Mouse (Mus musculus) gastrocnemius, adult 2 months (tissue): Measurements from ENCODE around the gene Sos2. TPM values are rescaled to one million over a fixed set of nuclear protein-coding genes. Genes with fewer than 3 reads are reported as not detected.

Experiments
- DNase-seq: peaks from one replicate; pipeline ENCODE4 v3.0.0; 2022
- H3K27ac ChIP-seq: fragments of 200-600 bp; 2 replicates; pipeline ENCODE4 v1.8.1; 2022; ENCODE audit warnings: mild to moderate bottlenecking
- H3K4me3 ChIP-seq: fragments of 200-600 bp; 2 replicates; pipeline ENCODE4 v1.8.1; 2022; ENCODE audit warnings: mild to moderate bottlenecking, moderate library complexity
- CTCF ChIP-seq: fragments of 200-600 bp; IDR thresholded peaks from 2 replicates; pipeline ENCODE4 v1.8.1; 2022; ENCODE audit warnings: antibody characterized with exemption, mild to moderate bottlenecking, moderate library complexity
- intact Hi-C: fragments of 180-260 bp; cut with DNase I; formaldehyde crosslinking; loops from one replicate; pipeline ENCODE4 v1.15.1; 2025
- microRNA-seq: library from miRNA; unstranded; fragments of <30 nt; microRNA quantifications from one replicate; pipeline ENCODE4 v1.2.0, GENCODE M21; 2021
- total RNA-seq, 2 experiments: library from RNA; stranded (reverse); gene quantifications; 2 replicates each; pipeline ENCODE4 v1.2.3; 2021

The Sos2 gene
- total RNA-seq, 2 experiments from 2014 or later: 45.1 to 55.4 TPM

DNA sequence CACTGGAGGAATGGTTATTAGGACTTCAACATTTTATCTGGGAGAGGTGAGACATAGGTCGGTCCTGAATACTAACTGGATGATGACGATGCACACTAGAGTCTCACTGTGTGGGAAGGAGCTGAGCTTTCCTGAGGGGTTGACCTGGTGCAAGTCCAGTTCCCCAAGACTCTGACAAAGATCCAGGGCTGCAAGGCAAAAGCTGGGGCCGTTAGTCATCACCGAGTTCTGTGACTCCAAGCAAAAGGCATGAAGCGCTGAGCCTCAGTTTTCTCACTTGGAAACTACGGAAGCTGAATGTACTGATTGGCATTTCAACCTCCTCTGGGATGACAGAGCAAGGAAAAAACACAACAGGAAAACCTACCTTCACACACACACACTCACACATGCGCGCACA is 139.3 kb downstream of the Sos2 start:
- intact Hi-C loops: no loop called here
- TF ChIP-seq CTCF: no peak
- DNase-seq: no peak
- no peak overlapping the region for H3K27ac ChIP-seq
- H3K4me3 ChIP-seq: no peak overlapping the region

DNA sequence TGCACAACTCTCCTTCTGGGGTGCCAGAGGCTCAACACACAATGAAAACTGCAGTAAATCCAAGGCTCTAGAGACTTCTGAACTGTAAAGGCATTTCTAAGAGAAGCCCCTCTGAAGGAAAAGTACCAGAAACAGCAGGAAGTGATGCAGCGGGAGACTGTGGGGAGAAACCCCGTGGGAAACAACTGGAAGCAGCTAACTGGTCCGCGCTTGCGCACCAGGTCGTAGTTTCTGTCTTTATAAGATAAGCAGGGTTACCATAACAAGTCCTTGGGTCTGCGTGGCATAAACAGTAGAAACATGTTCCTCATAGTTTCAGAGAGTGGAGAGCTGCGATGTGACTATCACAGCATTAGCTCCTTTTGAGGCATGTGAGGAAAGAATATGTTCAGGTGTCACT is 140.0 kb downstream of the Sos2 start:
- no peak for DNase-seq
- Histone ChIP-seq H3K4me3 (no peak overlapping the region), H3K27ac (0 out of 2 replicates have a peak overlapping the region, but pooled peaks have one; percentile 8)
- no peak for TF ChIP-seq CTCF
- intact Hi-C loops: no loop called here

DNA sequence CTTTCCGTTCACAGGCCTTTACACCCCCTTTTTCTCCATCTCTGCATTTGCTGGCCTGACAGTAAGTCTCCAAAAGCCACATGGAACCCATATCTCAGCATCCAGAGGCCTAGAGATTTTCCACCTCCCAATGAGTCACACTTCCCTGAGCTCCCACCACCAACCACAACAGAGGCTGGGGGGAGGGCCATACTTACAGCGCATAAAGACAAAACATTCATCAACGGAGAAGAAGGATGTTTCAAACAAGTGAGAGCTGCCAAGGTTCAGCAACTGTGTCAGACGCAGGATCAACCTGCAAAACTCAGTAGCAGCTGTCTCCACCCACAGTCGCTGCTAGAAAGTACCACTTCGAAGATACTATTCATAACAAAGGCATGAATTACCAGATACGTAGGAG is 142.3 kb downstream of the Sos2 start:
- no peak for DNase-seq
- intact Hi-C loops: loop anchor here (5.0 kb wide), 1 partner anchor 62 kb away; no protein-coding TSS in a partner anchor
- Histone ChIP-seq H3K27ac (peak overlapping the region; percentile 94; the same call in 1 of the 2 replicates), H3K4me3 (no peak overlapping the region)
- no peak for TF ChIP-seq CTCF

DNA sequence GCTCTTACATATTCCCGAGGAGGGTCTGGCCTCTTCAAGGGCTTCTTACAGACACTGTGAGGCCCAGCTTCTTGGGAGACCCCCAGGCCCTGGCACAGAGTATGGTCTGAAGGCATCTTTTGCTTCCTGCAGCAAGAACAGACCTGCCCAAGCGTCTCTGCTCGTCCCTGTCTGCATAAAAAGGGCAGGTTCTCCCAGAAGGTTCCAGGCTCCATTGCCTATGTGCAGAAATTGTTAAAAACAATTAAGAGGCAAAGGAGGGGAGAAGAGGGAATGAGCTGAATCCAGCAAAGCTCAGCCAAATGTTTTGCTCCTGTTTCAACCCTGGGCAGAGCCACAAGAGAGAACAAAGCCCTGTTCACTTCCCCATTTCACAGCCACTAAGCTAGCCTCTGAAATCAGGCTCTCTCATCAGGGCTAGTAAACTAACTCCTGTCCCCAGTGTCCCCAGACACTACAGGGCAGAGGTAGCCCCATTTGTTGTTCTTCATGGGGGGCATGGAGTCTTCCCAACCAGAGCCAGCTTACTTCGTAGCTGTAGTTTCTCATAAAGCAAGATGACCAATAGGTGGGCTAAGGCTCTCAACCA is 143.2 kb downstream of the Sos2 start:
- Histone ChIP-seq H3K27ac (peak overlapping the region; percentile 94), H3K4me3 (peak overlapping the region; percentile 72)
- no peak for TF ChIP-seq CTCF
- intact Hi-C loops: loop anchor here (5.0 kb wide), 1 partner anchor 61 kb away; no protein-coding TSS in a partner anchor
- DNase-seq: no peak

DNA sequence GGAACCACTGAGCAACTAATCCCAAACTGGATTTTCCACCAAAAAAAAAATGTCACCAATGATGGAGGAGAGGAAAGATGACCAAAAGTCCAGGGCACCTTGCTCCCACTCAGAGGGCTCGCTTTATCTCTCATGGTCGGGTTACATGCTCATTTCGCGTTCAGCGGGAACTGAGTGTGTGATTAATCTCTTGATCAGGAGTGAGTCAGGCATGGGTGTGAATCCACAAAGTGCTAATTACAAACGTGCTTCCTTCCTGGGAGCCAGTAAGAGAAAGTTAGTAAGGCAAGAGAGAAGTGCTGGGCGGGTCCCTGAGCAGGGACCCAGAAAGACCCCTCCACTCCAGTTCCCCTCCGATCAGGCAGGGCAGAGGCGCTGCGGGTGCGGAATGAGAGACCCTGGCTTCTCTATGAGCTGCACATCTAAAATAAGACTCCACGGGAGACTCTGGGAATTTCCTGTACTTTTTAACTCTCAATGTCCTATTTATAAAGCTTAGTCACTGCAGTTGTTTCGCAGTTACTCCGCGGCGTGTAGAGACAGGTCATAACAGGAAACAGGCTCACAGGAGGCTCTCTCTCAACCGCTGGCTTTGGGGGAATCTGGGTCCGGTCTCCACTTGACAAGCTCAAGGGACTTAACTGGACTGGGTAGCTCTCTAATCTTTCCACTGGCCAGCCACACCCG is 143.8 kb downstream of the Sos2 start:
- DNase-seq: peak; percentile 64
- Histone ChIP-seq H3K27ac (peak overlapping the region; percentile 94), H3K4me3 (peak overlapping the region; percentile 72)
- no peak for TF ChIP-seq CTCF
- intact Hi-C loops: loop anchor here (5.0 kb wide), 1 partner anchor 61 kb away; no protein-coding TSS in a partner anchor

DNA sequence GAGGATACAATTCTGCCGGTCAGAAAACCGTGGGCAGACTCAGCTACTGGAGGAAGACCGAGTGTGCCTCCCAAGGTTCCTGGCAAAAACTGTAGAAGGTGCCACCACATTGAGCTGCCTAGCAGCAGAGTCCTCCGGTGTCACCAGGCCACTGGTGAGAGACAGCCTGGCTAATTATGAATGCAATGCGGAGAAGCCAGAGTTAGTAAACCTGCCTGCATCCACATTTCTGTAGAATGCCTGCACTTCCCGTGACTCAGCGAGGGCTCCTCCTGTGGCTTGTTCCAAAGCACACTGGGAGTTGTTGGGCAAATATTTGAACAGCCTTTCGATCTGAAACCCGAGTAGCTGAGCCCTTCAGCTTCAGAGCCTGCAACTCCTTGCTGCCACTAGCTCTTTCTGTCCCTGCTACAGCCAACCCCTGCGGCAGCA is 144.4 kb downstream of the Sos2 start:
- intact Hi-C loops: loop anchor here (5.0 kb wide), 1 partner anchor 60 kb away; no protein-coding TSS in a partner anchor
- DNase-seq: peak; percentile 67
- TF ChIP-seq CTCF: peak; percentile 13; the same call in 1 of the 2 replicates
- H3K27ac ChIP-seq: peak overlapping the region; percentile 94
- H3K4me3 ChIP-seq: peak overlapping the region; percentile 72

DNA sequence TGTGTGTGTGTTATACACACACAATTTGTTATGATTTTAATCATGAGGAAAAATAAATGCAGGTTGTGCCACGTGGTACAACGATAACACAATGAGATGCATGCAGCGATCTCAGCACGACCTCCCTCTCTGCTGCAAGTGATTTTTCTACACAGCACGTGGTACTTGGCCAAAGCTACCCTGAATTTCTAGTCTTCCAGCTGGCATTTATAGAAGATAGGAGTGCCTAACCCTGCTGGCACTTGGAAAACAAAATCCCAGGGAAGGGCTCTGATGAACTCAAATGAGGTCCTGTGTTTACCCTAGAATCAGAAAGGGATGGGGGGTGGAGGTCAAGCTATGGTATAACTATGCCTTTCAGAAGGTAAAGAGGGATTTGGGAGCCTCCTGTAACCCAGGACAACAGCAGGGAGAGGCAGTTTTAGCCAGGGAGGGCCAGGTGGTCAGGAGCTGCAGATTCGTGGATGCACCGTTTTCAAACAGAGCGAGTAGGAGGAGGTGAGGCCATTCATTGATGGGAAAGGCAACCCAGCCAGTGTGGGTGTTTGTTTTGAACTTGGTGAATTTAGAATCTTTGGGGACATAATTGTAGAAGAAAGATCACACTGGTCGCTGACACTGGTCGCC is 144.9 kb downstream of the Sos2 start:
- intact Hi-C loops: loop anchor here (5.0 kb wide), 1 partner anchor 59 kb away; no protein-coding TSS in a partner anchor
- no peak for DNase-seq
- H3K4me3 ChIP-seq: peak overlapping the region; percentile 72
- H3K27ac ChIP-seq: peak overlapping the region; percentile 94
- no peak for TF ChIP-seq CTCF

Small RNAs within 50 kb of the gene (microRNA-seq; reads per million reads assigned to microRNA genes)
- gene Gm23018: not detected

Other genes starting within 250 kb of the Sos2 start
- 1 to 10 TPM; 3.5 to 3.7 TPM for gene Vcpkmt, start 98.8 kb downstream of the Sos2 start, total RNA-seq
- 10 to 100 TPM; 38.7 to 39.6 TPM for gene L2hgdh, start 43.0 kb upstream of the Sos2 start, total RNA-seq
- 10 to 100 TPM; 20.1 to 24.4 TPM for gene Atp5s, start 43.1 kb upstream of the Sos2 start, total RNA-seq
- gene Cdkl1, start 109.4 kb upstream of the Sos2 start, total RNA-seq: 1 to 10 TPM in 1 of 2 experiments, under 1 TPM in 1; 0.69 to 1.3 TPM
- 1 to 10 TPM; 2.1 to 2.2 TPM for gene Atl1, start 210.8 kb upstream of the Sos2 start, total RNA-seq
- 10 to 100 TPM; 22.9 to 25.9 TPM for gene Map4k5, start 211.3 kb upstream of the Sos2 start, total RNA-seq